Mouse (Mus musculus): ENCODE data around the gene Mrps35.

DNA sequence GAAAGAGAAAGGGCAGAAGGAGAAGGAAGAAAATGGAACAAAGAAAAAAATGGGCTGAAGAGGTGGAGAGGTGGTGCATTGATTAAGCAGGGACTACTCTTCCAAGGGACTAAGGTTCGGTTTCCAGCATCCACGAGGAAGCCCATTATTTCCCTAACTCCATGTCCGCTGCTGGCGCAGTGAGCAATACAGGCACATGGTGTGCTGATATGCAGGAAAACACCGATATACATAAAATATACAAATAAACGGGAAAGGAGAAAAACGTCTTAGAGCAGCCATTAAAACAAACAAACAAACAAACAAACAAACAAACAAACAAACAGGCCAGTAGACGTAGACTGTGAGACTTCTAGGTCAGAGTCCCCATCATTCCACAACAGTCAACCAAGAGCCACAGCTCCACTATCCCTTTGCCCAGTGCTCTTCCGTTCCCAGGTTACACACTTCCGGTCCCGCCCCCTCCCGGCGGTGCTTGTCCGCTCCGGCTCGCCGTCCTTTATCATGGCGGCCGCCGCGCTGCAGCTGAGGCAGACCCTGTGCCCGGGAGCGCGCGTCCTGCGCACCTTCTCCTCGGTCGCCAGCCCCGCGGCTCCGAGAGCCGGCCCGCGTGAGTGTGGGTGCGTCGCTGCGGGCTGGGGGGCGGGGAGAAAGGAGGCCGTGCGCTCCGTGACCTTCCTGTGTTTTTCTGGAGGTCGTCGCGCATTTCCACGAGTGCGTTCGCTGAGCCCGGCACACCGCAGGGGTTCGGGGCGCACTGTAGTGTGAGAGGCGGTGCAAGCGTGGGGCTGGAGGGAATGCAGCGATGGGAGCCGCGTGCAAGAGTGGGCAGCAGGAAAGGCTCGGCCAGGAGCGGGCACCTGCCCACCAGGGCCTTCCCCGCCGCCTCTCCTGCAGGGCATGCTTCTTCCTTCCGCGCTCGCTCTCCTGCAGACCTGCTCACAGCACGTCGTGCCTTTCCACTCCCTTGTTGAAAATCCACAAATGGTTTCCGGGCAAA is at the start of gene Mrps35:
- no peak for TF ChIP-seq ZNF384 (IDR thresholded peaks at IDR 0.05; ENCODE audit: low read depth, low read length)
- peak; percentile 74 for TF ChIP-seq HCFC1 (IDR thresholded peaks at IDR 0.05; ENCODE audit: borderline replicate concordance, insufficient read depth, low read length)
- TF ChIP-seq ZC3H11A (IDR thresholded peaks at IDR 0.05; ENCODE audit: borderline replicate concordance, low read depth, low read length): no peak
- no peak for TF ChIP-seq MAFK (IDR thresholded peaks at IDR 0.05; ENCODE audit: insufficient read depth, low read depth, low read length)
- TF ChIP-seq CHD2 (IDR thresholded peaks at IDR 0.05; ENCODE audit: low read depth, low read length): no peak

All from ES-E14 (cell line).